Mouse (Mus musculus): ENCODE results near the gene Vps36. TPM values are rescaled to one million over a fixed set of nuclear protein-coding genes. Genes with fewer than 3 reads are reported as not detected.

The Vps36 gene
- total RNA-seq (2021), result 10 to 100 TPM; 24.9 to 28.1 TPM

DNA sequence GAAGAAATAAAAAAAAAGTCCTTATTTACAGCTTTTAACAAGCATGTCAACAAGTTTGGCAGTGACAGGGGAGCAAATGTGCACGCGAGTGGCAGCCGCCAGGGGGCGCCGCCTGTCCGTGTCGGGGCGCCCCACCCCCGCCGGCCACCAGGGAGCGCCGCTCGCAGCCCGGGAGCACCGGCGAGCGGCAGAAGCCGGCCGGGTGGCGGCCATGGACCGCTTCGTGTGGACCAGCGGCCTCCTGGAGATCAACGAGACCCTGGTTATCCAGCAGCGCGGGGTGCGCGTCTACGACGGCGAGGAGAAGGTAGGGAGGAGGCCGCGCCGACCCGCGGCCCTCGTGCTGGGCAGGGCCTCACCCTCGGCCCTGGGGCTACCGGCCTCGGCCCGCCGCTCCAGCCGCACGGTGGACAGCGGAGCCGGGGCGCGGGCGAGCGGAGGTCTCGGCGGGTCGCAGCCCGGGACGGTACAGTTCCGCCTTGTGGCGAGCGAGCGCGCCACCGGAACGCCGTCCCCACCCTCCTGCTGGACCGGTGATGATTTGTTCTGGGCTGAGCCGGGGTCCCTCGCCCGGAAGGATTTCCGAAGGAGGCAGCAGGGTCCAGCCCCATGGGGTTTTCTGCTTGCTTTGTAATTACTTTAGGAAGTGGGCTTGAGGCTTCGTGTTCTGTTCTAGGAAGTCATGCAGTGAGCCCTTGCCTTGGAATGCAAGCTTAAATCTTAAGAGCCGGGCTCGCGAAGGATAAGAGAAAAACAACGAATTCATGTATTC lies at the start of gene Vps36:
Vps36 (plus strand) TSS at position 150 of the 772 bp plus-strand sequence.
- intact Hi-C loops (cut with DNase I), result loop anchor here (2.0 to 5.0 kb wide), 4 partner anchors 26 to 218 kb away; partner anchors contain the start of genes Mrps31, Nek3 and Slc25a15
- DNase-seq (ENCODE audit: low spot score in 2 of 2), result peak; percentile 88 to 90

DNA sequence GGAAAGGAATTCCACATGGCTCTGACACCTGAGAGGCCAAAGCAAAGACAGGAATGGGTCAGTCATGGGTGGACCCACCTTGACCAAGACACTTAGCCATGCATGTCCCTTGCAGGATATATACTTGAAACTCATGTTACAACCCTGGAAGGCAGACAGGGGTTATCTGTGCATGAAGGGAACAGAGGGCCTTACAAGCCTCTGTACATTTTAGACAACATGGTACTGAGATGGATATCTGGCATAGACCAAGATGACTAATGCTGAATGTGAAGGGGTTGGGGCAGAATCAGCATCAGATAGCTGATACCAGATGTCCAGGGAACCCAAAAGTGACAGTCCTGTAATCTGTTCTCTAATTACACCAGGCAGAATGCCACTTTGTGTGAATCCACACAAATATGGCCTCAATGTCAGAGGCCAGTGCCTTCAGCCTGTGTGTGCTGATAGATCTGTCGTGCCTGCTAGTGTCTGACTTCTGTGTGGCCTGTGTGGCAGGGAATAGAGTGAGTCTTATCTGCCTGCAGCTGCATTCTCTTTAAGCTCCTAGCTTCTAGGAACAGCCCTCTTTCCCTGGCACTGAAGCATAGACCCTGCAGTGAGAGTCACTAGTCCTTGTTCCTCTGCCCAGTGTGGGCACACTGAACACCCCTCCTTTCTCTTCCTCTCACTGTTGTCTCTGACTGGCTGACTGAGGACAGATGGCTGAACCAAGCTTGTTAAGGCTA lies 48.7 kb upstream of the Vps36 start:
- DNase-seq (ENCODE audit: low spot score in 2 of 2), result no peak
- intact Hi-C loops (cut with DNase I), result no loop called here

DNA sequence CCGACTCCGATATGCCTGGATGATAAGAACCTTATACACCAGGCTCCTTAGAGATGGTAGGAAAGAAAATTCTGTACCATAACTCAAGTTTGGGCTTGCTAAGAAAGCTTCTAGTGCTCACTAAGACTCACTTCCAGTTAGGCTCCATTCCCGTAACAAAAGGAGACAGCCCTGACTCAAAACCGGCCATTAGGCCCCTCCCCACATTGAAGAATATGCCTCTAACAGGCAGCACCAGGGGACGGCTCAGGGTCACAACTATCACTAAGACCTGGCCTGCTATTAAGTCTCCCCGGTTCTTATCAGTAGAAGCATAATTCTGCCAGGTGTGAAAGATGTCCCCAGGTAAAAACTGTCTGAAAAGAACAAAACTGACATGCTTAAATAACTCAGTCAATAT lies 46.8 kb upstream of the Vps36 start:
- no peak for DNase-seq (ENCODE audit: low spot score in 2 of 2)
- intact Hi-C loops (cut with DNase I), result no loop called here

GRCm38 (mm10) chr8:22147706-22148366 lies 44.8 kb upstream of the Vps36 start:
- DNase-seq (ENCODE audit: low spot score in 2 of 2), result no peak
- intact Hi-C loops (cut with DNase I), result no loop called here

GRCm38 (mm10) chr8:22148367-22148740 lies 44.3 kb upstream of the Vps36 start:
- DNase-seq (ENCODE audit: low spot score in 2 of 2), result no peak
- intact Hi-C loops (cut with DNase I), result no loop called here

GRCm38 (mm10) chr8:22149643-22150344 lies 42.8 kb upstream of the Vps36 start:
- intact Hi-C loops (cut with DNase I), result no loop called here
- no peak for DNase-seq (ENCODE audit: low spot score in 2 of 2)

DNA sequence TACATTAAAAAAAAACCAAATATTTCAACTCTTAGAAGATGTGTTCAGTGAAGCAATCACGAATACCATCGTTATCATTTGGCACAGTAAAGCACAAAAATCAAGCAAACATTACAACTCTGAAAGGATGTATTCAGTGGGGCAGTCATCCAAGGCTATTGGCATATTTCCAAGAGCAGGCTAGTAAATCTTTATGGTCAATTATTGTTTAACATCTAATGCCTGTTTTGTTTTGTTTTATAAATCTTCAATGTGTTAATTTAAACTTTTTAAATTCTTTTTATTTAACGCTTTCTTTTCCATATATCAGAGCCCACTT lies 42.3 kb upstream of the Vps36 start:
- DNase-seq (ENCODE audit: low spot score in 2 of 2), result no peak
- intact Hi-C loops (cut with DNase I), result no loop called here

DNA sequence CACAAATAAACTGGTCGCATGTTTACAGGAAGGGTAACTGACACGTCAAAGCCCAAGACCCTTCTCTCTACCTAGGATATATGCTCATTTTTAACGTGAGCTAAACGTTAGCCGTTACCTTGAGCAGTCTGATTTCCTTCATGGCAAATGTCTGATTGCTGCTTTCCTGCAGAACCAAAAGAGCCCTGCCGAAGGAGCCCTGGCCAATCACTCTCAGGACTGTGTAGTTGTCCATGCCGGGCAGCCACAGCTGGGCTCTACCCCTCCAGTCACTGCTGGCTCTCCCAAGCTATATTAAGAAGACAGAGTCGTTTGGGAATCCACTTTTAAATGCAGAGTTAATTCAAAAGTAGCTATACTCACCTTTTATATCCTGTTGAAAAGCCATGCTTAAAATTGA lies 30.4 kb upstream of the Vps36 start:
- intact Hi-C loops (cut with DNase I), result loop anchor here (10.0 kb wide), 1 partner anchor 97 kb away; the partner anchor contains the start of genes Alg11 and Atp7b
- DNase-seq (ENCODE audit: low spot score in 2 of 2), result no peak

DNA sequence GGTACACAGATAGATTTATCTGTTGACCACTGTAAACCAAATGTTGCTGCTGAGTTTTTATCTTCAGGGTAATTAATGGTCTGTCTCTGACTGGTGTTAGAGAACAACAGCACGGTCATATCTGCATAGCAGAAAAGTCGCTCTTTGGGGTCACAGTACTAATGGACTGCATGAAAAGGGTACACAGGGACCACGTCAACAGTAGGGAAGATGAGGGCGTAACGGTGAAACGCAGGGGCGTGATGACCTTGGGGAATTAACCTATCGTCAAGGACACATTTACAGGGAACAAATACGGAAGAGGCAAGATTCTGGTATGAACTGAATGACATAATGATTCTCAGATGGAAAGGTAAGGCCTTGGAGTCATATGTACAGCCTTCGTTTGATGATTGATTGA lies 28.2 kb upstream of the Vps36 start:
- intact Hi-C loops (cut with DNase I), result loop anchor here (10.0 kb wide), 1 partner anchor 100 kb away; the partner anchor contains the start of genes Alg11 and Atp7b

GRCm38 (mm10) chr8:22165251-22166079 lies 27.1 kb upstream of the Vps36 start:
- no peak for DNase-seq (ENCODE audit: low spot score in 2 of 2)
- intact Hi-C loops (cut with DNase I), result loop anchor here (2.0 to 10.0 kb wide), 3 partner anchors 27 to 173 kb away; partner anchors contain the start of genes Alg11, Atp7b and Vps36

More for the DNA sequence above, 28.2 kb upstream of the Vps36 start:
- DNase-seq (ENCODE audit: low spot score in 2 of 2), result no peak

GRCm38 (mm10) chr8:22166080-22166603 lies 26.5 kb upstream of the Vps36 start, which contains the start of gene Nek3:
Gene Nek3, minus strand, starts transcription at chr8:22166435.
- intact Hi-C loops (cut with DNase I), result loop anchor here (2.0 to 10.0 kb wide), 3 partner anchors 27 to 174 kb away; partner anchors contain the start of genes Alg11, Atp7b and Vps36
- peak; percentile 74 to 76 for DNase-seq (ENCODE audit: low spot score in 2 of 2)

GRCm38 (mm10) chr8:22169167-22169566 lies 23.4 kb upstream of the Vps36 start:
- intact Hi-C loops (cut with DNase I), result loop anchor here (5.0 to 10.0 kb wide), 2 partner anchors 104 to 177 kb away; partner anchors contain the start of genes Alg11 and Atp7b
- DNase-seq (ENCODE audit: low spot score in 2 of 2), result peak; percentile 9 to 12

DNA sequence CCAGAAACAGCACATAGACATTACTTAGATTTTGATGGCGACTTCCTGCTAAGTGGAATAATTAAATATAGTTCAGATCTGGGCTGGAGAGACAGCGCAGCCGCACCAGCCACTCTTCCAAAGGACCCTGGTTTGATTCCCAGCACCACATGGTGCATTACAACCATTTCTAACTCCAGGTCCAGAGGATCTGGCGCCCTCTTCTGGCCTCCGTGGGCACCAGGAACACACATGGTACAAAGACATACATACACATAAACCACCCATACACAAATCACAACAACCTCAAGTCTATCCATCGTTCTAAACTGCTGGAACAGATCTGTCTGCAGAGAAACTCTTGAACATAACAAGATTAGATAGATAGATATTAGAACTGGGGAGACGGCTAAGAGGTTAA lies 16.6 kb upstream of the Vps36 start:
- intact Hi-C loops (cut with DNase I), result no loop called here
- DNase-seq (ENCODE audit: low spot score in 2 of 2), result no peak

DNA sequence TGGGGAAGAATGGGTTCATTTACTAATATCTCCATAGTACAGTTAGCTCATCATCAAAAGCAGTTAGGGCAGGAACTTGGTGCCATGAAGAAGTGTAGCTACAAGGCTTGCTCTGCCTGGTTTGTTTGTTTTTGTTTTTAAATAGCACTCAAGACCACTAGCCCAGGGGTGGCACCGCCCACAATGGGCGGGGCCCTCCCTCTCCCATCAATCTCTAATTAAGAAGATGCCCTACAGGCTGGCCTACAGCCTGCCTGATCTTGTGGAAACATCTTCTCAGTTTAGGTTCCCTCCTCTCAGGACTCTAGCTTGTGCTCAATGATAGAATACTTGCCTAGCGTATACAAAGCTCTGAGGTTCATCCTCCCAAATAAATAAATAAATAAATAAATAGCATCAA lies 7.7 kb upstream of the Vps36 start:
- DNase-seq (ENCODE audit: low spot score in 2 of 2), result no peak
- intact Hi-C loops (cut with DNase I), result no loop called here

DNA sequence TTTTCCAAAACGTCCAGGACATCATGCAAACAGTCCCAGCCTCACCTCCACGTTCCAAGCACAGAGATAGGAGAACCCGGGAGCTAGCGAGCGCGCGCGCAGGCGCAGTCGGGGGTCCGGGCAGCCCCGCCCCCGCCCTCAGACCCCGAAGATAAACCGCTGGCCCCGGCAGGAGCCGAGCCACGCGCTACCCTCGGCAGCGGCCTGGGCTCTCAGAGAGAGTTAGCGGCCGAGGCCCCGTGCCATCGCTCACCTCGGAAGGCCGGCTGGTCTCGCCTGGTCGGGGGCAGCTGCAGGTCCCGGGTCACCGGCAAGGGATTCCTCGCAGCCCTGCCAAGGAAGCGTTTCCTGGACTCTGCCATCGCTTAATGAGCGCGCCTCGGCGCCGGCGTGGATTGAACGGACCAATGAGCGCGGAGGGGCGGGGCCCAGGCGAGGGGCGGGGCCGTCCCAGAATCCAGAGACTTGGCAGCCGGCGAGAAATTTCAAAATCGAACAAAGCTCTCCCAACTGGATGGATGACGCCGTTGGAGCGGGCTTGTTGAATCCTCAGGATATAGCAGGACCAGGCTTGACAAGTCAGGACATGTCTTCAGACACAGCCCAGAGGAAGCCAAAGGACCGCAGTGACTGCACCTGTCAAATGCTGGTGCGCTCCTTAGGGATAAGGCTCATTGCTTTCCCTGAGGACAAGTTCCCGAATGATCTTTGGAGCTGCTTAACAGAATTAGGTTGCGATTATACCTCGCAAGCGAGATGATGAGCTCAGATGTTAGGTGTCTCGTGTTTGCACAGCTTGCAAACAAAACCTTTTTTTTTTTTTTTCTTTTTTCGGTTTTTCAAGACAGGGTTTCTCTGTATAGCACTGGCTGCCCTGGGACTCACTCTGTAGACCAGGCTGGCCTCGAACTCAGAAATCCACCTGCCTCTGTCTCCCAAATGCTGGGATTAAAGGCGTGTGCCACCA lies 6.9 kb upstream of the Vps36 start, which contains the start of gene Ckap2:
Ckap2 (minus strand) TSS at position 389 of the 967 bp plus-strand sequence.
- DNase-seq (ENCODE audit: low spot score in 2 of 2), result peak; percentile 76 to 79
- intact Hi-C loops (cut with DNase I), result no loop called here

GRCm38 (mm10) chr8:22193432-22194010 lies 912 bp downstream of the Vps36 start:
- intact Hi-C loops (cut with DNase I), result loop anchor here (2.0 to 5.0 kb wide), 4 partner anchors 27 to 217 kb away; partner anchors contain the start of genes Mrps31, Nek3 and Slc25a15
- no peak for DNase-seq (ENCODE audit: low spot score in 2 of 2)

- intact Hi-C loops (cut with DNase I), result no loop called here
- DNase-seq (ENCODE audit: low spot score in 2 of 2), result no peak
These were observed 5.3 kb downstream of the Vps36 start for GRCm38 (mm10) chr8:22197914-22198313.

Data from left cerebral cortex, postnatal 36 days (tissue).